Mouse (Mus musculus): ENCODE results near the gene Cmpk2. TPM values are rescaled to one million over a fixed set of nuclear protein-coding genes. Genes with fewer than 3 reads are reported as not detected.

Cmpk2 gene
- polyA plus RNA-seq, 1 experiment from 2014 or later = 10.3 TPM

Other genes with a start within 250 kb of the Cmpk2 start
- 24.8 and 31.7 TPM in 2 replicates for gene Rnf144a, start 54.0 kb upstream of the Cmpk2 start, polyA plus RNA-seq (2014; fragmentation: Nextera tagmentation; extraction: Ambion mirVana)
- gene Rsad2, start 12.8 kb upstream of the Cmpk2 start, polyA plus RNA-seq (2014; fragmentation: Nextera tagmentation; extraction: Ambion mirVana) = 1.0 and 2.4 TPM in 2 replicates

All from embryonic facial prominence, embryonic 14.5 days (tissue).